Mouse (Mus musculus): ENCODE results near the gene Foxp1. TPM values are rescaled to one million over a fixed set of nuclear protein-coding genes. Genes with fewer than 3 reads are reported as not detected.

Gene Foxp1
- total and polyA plus RNA-seq, 3 experiments: 16.1 to 42.0 TPM; not detected in 1

DNA sequence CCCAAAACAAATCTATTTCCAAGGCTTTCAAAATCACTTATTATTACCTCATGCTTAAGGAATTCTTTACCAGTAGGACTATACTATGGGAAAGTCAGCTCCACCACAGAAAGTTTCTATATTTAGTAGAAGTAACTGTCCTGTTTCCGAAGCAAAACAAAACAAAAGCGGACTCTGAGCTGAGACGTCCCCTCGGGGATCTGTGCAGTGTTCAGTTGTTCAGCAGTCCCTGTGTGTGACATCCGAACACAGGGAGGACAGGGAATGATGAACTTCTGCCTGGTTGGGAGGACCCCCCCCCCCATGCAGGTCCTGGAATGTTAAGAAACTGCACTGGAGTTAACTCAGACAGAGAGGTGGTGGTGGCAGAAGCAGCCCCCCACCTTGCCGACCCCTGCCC, 10.7 kb downstream of the Foxp1 start:
- DNase-seq (ENCODE audit: low read depth, low spot score): no peak
- H3K27me3 ChIP-seq (ENCODE audit: control insufficient read depth in 1 of 2, insufficient read depth in 2 of 2, low read length in 2 of 2): no peaks in the 10 kb centered on the region
- H3K4me1 ChIP-seq (ENCODE audit: control insufficient read depth in 1 of 2, insufficient read depth in 2 of 2, low read length in 2 of 2): no peaks in the 10 kb centered on the region
- no peak overlapping the region for H3K4me3 ChIP-seq (ENCODE audit: control insufficient read depth in 1 of 2, insufficient read depth in 1 of 2, low read depth in 2 of 2, low read length in 2 of 2)
- no peak for TF ChIP-seq CTCF (IDR thresholded peaks at IDR 0.05 in 2 of 3, conservative IDR thresholded peaks at IDR 0.05 in 1 of 3; ENCODE audit: control insufficient read depth in 1 of 3, insufficient read depth in 1 of 3, low read depth in 2 of 3, low read length in 3 of 3, poor library complexity in 1 of 3, severe bottlenecking in 1 of 3)
- no peak for TF ChIP-seq GATA1 (IDR thresholded peaks at IDR 0.05; ENCODE audit: low read depth, low read length)
- H3K79me2 ChIP-seq (ENCODE audit: control insufficient read depth, insufficient read depth, low read length, poor library complexity): no peaks in the 10 kb centered on the region
- no peaks in the 10 kb centered on the region for H3K9me3 ChIP-seq (replicated peaks; ENCODE audit: insufficient read depth, low read length)
- no peak overlapping the region for H3K27ac ChIP-seq (ENCODE audit: control insufficient read depth, low read depth, low read length)
- H3K36me3 ChIP-seq (ENCODE audit: control insufficient read depth in 1 of 2, insufficient read depth in 2 of 2, low read length in 2 of 2): no peaks in the 10 kb centered on the region; a peak in 1 of 4 replicates
- H3K9ac ChIP-seq (ENCODE audit: control insufficient read depth, low read depth, low read length, poor library complexity, severe bottlenecking): no peak overlapping the region

DNA sequence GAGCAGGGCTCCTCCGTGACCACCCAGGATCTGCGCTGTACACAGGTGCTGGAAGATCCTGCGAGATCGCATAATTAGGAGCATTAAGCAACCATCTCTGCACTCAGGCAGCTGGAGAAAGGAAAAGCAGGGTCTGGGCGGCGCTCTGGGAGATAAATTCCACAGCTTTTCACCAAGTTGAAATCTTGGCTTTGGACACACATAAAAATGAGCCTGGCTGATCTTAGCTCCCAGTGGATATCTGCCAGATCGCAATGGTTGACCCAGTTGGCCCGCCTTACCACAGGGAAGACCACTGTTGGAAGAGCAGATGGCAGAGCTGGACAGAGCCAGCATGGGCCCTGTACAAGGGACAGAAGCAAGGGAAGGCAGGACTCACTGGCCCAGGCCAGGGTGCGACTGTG, 13.3 kb downstream of the Foxp1 start:
- Histone ChIP-seq H3K4me3 (ENCODE audit: control insufficient read depth in 1 of 2, insufficient read depth in 1 of 2, low read depth in 2 of 2, low read length in 2 of 2) (no peak overlapping the region), H3K4me1 (ENCODE audit: control insufficient read depth in 1 of 2, insufficient read depth in 2 of 2, low read length in 2 of 2) (no peaks in the 10 kb centered on the region), H3K27me3 (ENCODE audit: control insufficient read depth in 1 of 2, insufficient read depth in 2 of 2, low read length in 2 of 2) (no peaks in the 10 kb centered on the region), H3K27ac (ENCODE audit: control insufficient read depth, low read depth, low read length) (no peak overlapping the region), H3K9ac (ENCODE audit: control insufficient read depth, low read depth, low read length, poor library complexity, severe bottlenecking) (no peak overlapping the region), H3K9me3 (replicated peaks; ENCODE audit: insufficient read depth, low read length) (no peaks in the 10 kb centered on the region), H3K79me2 (ENCODE audit: control insufficient read depth, insufficient read depth, low read length, poor library complexity) (no peaks in the 10 kb centered on the region), H3K36me3 (ENCODE audit: control insufficient read depth in 1 of 2, insufficient read depth in 2 of 2, low read length in 2 of 2) (no peaks in the 10 kb centered on the region; a peak in 2 of 4 replicates)
- no peak for TF ChIP-seq USF1 (IDR thresholded peaks at IDR 0.05; ENCODE audit: low read depth, low read length)
- no peak for TF ChIP-seq JUND (IDR thresholded peaks at IDR 0.05; ENCODE audit: low read depth, low read length)
- TF ChIP-seq CTCF (IDR thresholded peaks at IDR 0.05 in 2 of 3, conservative IDR thresholded peaks at IDR 0.05 in 1 of 3; ENCODE audit: control insufficient read depth in 1 of 3, insufficient read depth in 1 of 3, low read depth in 2 of 3, low read length in 3 of 3, poor library complexity in 1 of 3, severe bottlenecking in 1 of 3): no peak
- TF ChIP-seq POLR2A (IDR thresholded peaks at IDR 0.05; ENCODE audit: control insufficient read depth in 1 of 2, insufficient read depth in 1 of 2, low read depth in 1 of 2, low read length in 2 of 2, poor library complexity in 1 of 2): no peak
- no peak for TF ChIP-seq NRF1 (IDR thresholded peaks at IDR 0.05; ENCODE audit: insufficient read depth, low read depth, low read length, poor library complexity, severe bottlenecking)
- TF ChIP-seq MAZ (IDR thresholded peaks at IDR 0.05; ENCODE audit: low read depth, low read length): no peak
- TF ChIP-seq ZNF384 (IDR thresholded peaks at IDR 0.05; ENCODE audit: low read depth, low read length): no peak
- no peak for TF ChIP-seq MAX (IDR thresholded peaks at IDR 0.05; ENCODE audit: low read length)
- TF ChIP-seq KAT2A (conservative IDR thresholded peaks at IDR 0.05; ENCODE audit: low read depth, low read length): no peak
- no peak for TF ChIP-seq RCOR1 (IDR thresholded peaks at IDR 0.05; ENCODE audit: low read depth, low read length)
- no peak for TF ChIP-seq CHD2 (IDR thresholded peaks at IDR 0.05; ENCODE audit: low read length)
- no peak for TF ChIP-seq ZC3H11A (IDR thresholded peaks at IDR 0.05; ENCODE audit: low read depth, low read length)
- DNase-seq (ENCODE audit: low read depth, low spot score): no peak

- TF ChIP-seq ZMIZ1 (IDR thresholded peaks at IDR 0.05; ENCODE audit: low read depth, low read length) (no peak), MAZ (IDR thresholded peaks at IDR 0.05; ENCODE audit: low read depth, low read length) (no peak), MAX (IDR thresholded peaks at IDR 0.05; ENCODE audit: low read length) (no peak), MYC (IDR thresholded peaks at IDR 0.05; ENCODE audit: low read depth, low read length) (no peak), RCOR1 (IDR thresholded peaks at IDR 0.05; ENCODE audit: low read depth, low read length) (no peak), POLR2AphosphoS5 (IDR thresholded peaks at IDR 0.05; ENCODE audit: borderline replicate concordance, low read depth, low read length) (no peak)
- Histone ChIP-seq H3K9ac (ENCODE audit: control insufficient read depth, low read depth, low read length, poor library complexity, severe bottlenecking) (no peak overlapping the region), H3K4me3 (ENCODE audit: control insufficient read depth in 1 of 2, insufficient read depth in 1 of 2, low read depth in 2 of 2, low read length in 2 of 2) (no peak overlapping the region), H3K79me2 (ENCODE audit: control insufficient read depth, insufficient read depth, low read length, poor library complexity) (no peaks in the 10 kb centered on the region), H3K9me3 (replicated peaks; ENCODE audit: insufficient read depth, low read length) (no peaks in the 10 kb centered on the region), H3K27me3 (ENCODE audit: control insufficient read depth in 1 of 2, insufficient read depth in 2 of 2, low read length in 2 of 2) (no peaks in the 10 kb centered on the region), H3K36me3 (ENCODE audit: control insufficient read depth in 1 of 2, insufficient read depth in 2 of 2, low read length in 2 of 2) (no peaks in the 10 kb centered on the region; a peak in 1 of 4 replicates), H3K4me1 (ENCODE audit: control insufficient read depth in 1 of 2, insufficient read depth in 2 of 2, low read length in 2 of 2) (no peaks in the 10 kb centered on the region), H3K27ac (ENCODE audit: control insufficient read depth, low read depth, low read length) (no peak overlapping the region)
- no peak for DNase-seq (ENCODE audit: low read depth, low spot score)
Measured at GRCm38 (mm10) chr6:99506816-99507215, 15.7 kb downstream of the Foxp1 start.

Measured in MEL (cell line).